Mouse (Mus musculus) 416B (cell line): ENCODE data around the gene Slc43a3.
"Not testable (repeated sequence)": the region's sequence is repeated elsewhere in the genome, so short reads cannot be mapped to it uniquely, and the experiment has no call there.

Experiments used
- DNase-seq: peaks from one replicate; pipeline ENCODE4 v3.0.0; 2011; ENCODE audit warnings: low read depth

Slc43a3 gene

DNA sequence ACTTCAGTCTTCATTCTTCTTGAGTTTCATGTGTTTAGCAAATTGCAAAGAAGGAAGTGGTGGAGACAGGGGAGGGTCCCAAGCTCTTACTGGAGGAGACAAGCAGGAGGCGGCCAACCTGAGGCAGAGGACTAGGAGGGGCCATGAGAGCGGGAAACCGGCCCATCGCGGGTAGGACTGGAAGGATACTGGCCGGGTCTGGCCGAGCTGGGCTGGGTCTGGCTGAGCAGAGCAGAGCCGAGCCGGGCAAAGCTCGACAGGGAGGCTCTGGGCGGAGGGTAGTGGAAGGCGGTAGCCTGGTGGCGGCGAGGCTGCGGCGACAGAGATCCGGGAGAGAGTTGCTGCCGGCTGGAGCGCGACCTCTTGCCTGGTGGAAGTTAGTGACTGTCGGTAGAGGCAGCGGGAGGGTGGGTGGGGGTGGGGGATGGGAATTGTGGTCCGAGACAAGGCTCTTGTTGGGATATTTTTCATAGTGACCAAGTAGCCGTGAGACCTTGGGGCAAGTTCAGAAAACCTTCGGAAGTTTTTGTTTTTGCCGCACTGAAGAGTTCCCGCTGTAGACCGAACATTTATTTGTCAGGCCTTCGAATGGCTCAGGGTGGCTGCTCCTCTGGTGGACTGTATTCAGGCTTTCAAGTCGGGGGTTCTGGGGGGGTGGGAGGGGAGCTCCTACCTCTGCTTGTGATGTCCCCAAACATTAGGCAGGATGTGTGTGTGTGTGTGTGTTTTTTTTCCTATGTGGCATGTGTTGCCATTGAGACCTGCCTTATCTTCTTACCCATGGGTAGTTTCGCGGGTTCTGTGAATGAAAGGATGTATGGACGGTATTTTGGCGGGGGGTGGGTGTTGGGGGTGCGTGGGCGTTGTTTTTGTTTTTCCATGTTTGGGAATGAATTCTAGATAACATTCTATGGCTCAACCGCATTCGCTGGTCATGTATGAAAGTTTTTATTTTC lies at the start of gene Slc43a3:
TSS of gene Slc43a3 (plus strand) at position 106 of the 956 bp plus-strand sequence.
- peak; percentile 87 for DNase-seq

DNA sequence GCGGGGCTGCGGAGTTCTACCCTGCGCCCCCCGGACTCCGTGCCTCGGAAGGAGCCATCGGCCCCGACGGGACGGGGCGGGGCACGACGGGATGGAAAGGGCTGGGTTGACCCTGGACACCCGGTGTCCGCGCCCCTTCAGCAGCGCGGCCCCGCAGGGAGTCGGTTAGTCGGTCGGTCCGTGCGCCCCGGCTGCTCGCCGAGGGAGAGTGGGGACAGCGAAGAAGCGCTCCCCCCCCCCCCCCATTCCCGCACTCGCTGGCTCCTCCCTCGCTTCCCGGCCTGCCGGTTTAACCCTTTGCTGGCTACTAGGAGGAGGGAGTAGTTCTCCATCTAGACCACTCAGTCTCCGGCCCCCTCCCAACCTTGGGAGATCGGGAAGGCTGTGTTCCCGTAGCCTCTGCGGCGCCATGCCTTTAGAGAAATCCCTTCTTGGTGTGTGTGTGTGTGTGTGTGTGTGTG lies 49.5 kb upstream of the Slc43a3 start:
- no peak for DNase-seq

DNA sequence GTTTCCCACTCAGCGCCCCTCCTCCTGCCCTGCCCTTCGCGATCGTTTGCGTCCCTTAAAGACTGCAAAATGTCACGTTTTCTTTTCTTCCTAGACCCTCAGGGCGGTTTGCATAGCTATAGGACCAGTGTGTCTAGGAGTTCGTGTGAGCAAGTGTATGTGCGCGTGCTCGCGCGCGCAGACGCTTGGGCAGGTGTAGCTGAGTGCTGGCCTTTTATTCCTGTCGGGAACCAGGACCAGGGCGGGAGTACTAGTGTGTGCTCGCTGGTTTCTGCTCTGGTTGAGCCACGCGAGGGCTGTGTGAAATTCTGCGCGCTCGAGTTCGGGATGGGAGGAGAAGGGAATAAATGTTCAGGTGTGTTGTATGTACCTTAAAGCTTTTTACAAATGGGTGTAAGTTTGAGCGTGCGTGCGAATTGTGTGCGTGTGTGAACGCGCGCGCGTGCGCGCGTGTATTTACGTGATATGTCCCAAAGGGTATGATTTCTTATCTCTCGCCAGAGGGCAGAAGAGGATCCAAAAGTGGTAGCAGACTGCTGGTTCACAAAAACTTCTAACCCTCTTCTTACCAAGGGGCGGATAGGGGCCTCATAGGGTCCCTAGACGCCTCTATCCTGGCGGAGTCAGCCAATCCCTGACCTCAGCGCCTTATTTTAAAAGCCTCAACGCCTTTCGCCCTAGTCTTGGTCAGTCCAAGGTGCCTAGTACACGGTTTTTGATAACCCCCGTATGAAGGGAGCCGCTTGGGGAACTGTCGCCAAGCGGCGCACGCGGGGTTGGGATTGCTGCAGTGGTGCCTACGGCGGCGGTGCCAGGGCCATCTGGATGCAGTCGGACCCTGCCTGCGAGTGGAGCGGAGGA lies 48.7 kb upstream of the Slc43a3 start:
- no peak for DNase-seq

DNA sequence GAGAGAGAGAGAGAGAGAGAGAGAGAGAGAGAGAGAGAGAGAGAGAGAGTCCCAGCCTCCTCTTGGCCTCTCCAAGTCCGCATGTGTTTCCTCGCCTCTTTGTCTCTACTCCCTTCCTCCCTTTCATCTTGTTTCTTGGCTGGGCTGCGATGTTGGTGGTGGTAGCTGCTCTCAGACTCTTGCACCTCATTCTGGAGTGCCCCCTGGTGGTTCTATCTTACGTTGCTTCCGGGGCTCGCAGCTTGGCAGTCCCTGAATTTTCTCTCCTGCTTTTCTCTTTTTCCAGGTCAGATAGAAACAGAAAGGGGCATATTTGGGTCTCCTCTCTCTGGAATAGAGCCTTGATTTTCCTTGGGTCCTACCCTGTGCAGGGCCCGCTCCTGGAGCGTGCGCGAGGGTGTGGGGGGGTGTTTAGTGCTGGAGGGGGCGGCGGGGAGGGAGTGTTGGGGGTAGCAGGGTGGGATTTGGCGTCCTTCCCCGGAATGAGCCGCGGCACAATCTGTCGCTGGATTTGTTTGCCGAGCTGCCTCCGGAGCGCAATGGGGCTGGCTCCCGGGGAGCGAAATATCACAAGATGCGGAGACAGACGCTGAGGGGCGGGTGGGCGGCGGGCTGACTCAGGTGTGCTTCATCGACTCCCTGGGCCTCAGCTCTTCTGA lies 47.6 kb upstream of the Slc43a3 start:
- DNase-seq = peak; percentile 67

DNA sequence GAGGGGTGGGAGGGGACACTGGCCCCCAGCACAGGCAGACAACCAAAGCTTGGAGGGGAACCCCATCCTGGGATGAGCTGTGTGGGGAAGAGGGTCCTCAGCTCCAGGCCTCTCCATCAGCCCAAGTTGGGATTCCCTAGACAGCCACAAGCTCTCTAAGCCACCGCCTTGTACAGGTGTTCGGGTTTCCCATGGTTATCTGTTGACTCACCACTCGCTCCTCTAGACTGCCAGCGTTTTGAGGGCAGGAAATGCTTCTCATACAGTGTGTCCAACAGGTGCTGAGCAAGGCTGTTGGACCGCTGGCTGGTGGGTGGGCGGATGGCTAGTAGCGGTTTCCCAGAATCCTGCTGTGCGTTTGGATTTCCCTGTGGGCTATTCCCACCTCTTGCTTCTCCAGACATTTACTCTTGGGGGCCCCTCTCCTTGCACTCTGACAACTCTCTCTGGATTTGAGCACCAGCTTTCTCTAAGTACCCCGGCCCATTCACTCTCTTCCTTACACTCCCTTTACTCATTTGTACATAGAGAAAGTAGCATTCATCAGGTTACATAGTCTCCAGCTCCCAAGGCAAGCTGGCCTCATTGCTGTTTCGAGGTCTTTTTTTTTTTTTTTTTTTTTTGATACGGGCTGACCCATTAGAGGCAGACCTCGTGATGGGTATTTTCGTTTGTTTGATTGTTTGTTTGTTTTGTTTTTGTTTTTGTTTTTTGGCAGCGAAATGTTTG lies 46.9 kb upstream of the Slc43a3 start:
- no peak for DNase-seq

DNA sequence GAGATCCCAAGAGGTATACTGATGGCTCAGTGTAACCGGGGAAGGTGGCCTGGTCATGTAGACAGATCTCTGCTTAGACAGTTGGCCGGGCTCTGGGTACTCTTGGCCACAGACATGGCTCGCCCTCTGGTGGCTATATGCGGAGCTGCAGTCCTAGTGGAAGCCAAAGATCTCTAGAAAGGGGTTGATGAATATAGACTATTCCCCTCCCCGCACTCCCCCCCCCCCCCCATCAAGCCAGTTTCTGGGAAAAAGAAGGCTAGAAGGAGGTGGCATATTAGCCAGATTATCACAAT lies 46.4 kb upstream of the Slc43a3 start:
- peak; percentile 73 for DNase-seq

DNA sequence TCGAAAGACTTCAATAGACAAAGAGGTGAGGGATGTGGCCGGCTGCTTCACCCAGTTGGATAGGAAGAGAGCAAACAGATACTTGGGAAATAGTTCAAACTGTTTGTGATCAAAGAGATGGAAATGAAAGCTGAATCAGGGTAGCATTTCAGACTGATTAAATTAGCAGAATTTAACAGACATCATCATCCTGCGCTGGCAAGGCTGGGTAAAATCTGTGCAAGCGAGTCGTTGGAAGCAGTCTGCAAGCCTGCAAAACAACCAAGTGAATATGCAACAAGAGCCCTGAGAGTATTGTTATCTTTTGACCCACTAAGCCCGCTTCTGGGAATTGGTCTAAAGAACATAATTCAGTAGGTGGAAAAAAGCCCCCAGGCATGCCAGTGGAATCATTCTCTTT lies 43.0 kb upstream of the Slc43a3 start:
- no peak for DNase-seq

DNA sequence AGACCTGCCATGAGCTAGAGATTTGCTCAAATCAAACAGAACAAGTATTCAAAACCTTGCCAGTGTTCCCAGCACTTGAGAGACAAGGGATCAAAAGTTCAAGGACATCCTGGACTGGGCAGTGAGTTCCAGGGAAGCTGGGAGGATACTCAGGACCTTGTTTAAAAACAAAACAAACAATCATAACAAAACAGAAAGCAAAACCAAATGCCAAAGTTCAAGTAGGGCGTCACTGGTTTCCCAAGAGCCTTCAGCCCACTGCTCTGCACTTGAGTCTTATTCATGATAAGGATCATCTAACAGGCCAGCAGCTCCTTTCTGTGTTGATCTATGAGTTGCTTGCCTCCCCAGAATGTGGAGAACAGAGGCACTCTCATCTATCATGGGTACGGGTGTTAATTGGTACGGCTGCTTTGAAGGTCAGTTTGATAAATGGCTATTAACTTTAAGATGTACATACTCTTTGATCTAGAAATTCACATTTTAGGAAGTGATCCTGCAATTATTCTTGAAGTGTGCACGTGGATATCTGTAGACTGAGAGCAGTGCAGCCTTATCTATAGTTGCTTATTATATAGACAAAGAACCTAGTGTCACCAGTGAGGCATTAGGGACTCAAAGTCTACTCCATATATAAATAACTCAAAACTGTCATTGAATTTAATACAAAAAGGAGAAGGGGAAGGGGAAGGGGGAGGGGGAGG lies 40.7 kb upstream of the Slc43a3 start:
- DNase-seq = peak; percentile 17

DNA sequence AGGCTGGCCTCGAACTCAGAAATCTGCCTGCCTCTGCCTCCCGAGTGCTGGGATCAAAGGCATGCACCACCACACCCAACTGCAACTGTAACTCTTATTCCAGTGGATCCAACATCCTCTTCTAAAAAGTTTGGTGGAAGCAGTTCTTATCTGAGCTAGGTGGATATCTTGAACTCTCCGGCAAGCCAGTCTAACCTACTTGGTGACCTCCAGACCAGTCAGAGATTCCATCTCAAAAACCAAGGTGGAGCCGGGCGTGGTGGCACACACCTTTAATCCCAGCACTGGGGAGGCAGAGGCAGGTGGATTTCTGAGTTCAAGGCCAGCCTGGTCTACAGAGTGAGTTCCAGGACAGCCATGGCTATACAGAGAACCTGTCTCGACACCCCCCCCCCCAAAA lies 39.7 kb upstream of the Slc43a3 start:
- DNase-seq = not testable (repeated sequence)

DNA sequence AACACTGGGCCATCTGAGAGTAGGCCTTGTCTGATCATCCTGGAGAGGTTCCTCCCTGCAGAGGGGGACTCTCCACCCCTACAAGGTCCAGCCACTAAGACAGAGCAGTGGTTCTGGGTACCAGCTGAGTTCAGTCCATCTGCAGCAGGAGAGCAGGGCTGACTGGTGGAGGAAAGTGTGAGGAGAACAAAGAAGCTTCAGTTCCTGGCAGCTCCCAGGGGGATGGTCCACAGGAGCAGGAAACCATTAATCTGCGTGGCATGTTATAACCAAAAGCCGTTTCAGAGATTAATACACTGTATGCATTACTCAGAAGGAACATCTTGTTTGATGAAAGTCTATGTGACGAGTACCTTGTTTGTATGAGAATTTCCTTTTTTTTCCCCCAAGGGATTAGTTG lies 23.7 kb upstream of the Slc43a3 start:
- no peak for DNase-seq

DNA sequence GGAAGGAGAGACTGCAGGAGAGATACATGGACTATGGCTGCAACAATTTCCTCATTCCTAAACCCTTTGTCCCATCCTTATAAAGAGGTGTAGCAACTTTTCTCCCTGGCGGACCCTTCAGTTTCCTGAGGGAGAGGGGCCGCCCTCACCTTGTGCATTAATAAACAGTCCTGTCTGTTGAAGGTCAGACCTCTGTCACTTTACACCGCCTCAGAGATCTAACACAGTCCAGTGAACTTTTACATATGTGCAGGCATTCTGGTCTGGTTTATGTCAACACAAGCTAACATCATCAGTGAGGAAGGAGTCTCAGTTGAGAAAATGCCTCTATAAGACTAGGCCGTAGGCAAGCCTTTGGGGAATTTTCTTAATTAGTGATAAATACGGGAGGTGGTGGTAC lies 22.5 kb upstream of the Slc43a3 start:
- DNase-seq = no peak

DNA sequence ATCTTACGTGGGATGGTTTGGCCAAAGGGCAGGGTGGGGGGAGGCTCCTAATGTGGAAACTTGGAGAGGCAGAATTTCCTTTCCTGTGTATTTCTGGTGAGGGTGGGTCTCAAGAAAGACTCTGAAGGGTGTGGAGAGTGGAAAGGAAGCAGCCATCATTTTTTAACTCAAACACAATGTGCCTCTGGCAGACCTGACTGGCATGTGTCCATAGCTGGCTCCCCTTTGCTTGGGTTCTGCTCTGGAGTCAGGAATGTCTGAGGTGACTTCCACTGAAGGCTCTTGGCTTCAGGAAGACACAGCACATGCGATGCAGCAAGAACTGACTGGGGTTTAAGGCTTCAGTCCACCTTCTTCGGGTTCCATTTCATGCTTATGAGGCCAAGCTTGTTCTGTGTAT lies 21.0 kb upstream of the Slc43a3 start:
- no peak for DNase-seq

DNA sequence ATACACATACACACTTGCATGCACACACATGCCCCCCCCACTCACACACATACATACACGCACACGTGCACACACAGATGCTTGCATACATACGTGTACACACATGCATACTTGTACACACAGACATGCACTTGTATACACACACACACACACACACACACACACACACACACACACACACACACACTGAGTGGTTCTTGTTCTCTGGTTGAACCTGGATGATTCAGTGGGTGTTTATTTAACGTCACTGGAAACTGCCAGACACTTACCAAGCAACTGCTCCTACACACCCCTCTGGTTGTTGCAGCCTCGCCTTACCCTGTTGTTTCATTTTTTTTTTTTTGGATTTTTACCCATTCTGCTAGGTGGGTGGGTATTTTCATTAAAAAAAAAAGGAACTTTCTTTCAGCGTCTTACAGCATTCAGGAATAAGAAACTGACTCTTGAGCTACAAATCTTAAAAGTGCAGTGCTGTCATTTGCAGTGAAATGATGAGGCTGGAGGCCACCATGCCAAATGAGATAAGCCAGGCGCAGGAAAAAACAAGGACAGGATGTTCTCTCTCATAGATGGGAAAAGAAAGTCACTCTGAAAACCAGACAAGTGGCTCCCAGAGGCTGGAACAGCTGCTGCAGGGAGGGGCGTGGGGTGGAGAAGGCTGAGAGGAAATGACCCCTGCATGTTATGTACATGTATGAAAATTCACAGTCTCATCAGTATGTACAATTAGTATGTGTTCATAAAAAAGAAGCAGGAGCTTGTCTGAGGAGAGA lies 19.6 kb upstream of the Slc43a3 start:
- DNase-seq = no peak

DNA sequence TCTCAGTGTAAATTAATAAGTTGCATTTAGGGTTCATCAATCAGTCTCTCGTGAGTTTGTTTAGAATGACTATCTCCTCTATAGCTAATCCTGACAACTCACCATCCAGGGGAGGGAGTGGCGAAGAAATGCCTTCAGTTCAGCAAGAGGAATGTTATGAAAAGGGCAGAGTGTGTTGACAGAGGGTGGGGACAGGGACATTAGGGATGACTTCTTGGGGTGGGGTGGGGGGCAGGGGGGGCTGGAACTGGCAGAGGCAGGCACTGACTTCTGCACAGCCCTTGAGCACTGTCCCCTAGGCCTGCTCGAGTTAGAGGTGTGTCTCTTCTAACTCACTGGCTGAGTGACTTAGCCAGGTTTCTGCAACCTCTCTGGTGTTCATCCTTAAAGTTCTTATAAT lies 18.2 kb upstream of the Slc43a3 start:
- no peak for DNase-seq

DNA sequence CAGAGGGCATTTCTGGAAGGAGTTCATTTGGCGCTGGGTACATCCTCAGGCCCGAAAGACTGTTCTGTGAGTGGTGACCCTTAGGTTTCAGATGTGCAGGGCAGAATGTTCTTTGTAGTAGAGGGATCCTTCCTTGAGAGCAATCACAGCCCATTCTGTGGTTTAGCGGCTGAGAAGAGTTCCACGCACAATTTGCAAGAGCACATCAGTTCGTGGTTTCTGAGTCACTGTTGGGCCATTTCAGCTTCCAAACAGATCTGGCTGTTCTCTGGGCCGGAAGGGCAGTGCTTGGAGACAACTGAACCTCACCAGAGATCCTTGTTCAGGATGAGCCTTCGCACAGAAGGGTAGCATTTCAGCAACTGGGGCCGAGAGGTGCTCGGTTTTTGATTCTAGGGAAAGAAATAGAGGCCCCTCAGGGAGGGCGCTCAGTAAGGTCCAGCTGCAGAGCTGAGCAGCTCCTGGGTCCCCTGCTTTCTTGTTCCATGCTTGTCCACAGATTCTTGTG lies 16.7 kb upstream of the Slc43a3 start:
- DNase-seq = no peak

DNA sequence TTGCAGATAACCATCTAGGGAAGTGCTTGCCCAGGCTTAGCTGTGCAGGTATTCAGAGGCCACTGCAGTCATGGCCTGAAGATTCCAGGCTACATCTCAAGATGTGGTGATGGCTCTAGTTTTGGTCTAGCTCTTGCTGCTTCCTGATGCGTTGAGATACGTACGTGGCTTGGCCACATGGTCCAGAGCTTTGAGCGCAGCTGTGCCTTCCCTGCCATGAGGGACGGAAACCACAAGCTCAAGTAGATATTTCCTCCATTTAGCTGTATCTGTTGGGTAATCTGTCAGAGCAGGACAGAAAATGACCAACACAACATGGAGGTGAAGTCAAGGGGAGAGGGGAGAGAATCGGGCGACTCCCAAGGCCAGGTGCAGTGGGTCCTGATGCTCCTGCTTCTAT lies 6.2 kb upstream of the Slc43a3 start:
- peak; percentile 83 for DNase-seq

DNA sequence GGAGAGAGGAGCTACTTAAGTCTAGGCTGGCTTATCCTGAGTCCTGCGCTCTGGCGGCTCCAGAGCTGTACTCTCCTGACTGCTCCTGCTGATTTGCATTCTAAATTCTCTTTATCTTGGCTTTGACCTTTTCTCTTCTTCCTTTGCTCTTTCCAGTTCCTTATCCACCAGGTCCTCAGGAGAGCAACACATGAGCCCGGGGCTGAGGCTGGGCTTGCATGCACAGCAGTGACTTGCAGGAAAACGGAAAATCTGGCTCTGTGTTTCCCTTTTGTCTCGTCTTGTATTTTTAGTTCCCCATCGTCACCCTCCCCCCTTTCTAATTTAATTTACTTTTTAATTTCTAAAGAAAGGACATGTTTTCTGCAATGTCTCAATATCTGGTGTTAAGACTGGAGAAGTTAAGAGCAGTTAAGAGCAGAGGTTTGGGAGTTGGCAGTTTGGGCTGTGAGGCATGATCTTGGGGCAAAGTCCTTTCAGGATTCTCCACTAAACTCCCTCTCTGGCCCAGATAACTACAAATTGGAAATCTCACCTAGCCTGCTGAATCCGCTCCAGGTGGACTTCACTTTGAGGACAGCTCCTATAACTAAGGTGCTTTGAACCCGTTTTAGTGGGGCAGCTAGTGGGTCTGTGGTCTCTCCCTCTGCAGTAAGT lies 2.3 kb upstream of the Slc43a3 start:
- DNase-seq = no peak

DNA sequence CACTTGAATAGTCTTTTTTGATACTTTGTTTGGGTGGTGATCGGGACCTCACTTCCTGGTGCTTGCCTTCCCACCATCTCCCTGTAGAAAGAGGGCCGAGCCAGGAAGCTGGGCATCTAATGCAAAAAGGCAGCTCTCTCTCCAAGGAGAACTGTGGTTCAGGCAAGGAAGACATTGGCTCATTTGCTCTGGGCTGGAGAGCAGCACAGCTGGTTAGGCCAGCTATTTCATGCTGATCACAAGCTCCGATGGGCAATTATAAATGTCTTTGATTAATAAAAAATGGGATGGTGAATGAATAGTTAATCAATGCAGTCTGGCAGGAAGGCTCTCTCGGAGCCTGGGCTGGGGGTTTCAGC lies 1.8 kb upstream of the Slc43a3 start:
- no peak for DNase-seq

DNA sequence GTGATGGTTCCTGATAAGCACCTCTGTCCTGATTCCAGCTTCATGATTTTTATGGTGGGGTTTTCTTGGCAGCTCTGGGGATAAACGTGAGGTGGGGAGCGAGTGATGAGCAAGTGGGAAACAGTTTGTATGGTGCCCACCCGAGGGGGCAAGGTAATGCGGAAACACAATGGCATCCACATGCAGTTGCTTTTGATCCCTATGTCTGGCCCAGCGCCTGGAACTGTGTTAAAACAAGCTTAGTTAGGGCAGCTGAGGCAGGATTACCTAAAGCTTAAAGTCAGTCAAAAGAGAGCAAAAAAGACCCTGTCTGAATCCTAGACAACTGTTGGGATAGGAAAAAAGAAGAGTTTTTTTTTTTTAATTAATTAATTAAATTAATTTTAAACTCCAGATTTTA lies 1.3 kb upstream of the Slc43a3 start:
- no peak for DNase-seq
